Mouse (Mus musculus) spleen, adult 2 months (tissue): Measurements from ENCODE around the gene Clec16a. TPM values are rescaled to one million over a fixed set of nuclear protein-coding genes. Genes with fewer than 3 reads are reported as not detected.

Source experiments
- DNase-seq, 2 experiments: peaks; one replicate each; pipeline versions ENCODE4 v3.0.0 to v3.0.0-alpha.2; 2012 to 2021; ENCODE audit warnings: low spot score in 2 of 2, low read depth in 1 of 2
- H3K27ac ChIP-seq: fragments of 200-500 bp; 2 replicates; pipeline ENCODE4 v1.5.1; 2012; ENCODE audit warnings: low read length, inconsistent platforms; ENCODE audit not compliant: insufficient read depth
- H3K27me3 ChIP-seq: fragments of 200-500 bp; 2 replicates; pipeline ENCODE4 v1.6.1; 2012; ENCODE audit warnings: mild to moderate bottlenecking, moderate library complexity, low read length, inconsistent platforms; ENCODE audit not compliant: control insufficient read depth, insufficient read depth
- H3K36me3 ChIP-seq: fragments of 200-500 bp; 2 replicates; pipeline ENCODE4 v1.6.1; 2012; ENCODE audit warnings: mild to moderate bottlenecking, low read length, inconsistent platforms; ENCODE audit not compliant: control insufficient read depth, insufficient read depth
- H3K4me1 ChIP-seq: fragments of 200-500 bp; 2 replicates; pipeline ENCODE4 v1.6.1; 2011; ENCODE audit warnings: inconsistent platforms; ENCODE audit not compliant: control insufficient read depth, insufficient read depth, insufficient read length
- H3K4me3 ChIP-seq: fragments of 200-500 bp; 2 replicates; pipeline ENCODE4 v1.5.1; 2011; ENCODE audit warnings: mild to moderate bottlenecking, inconsistent platforms; ENCODE audit not compliant: insufficient read depth, insufficient read length; ENCODE audit errors: extremely low read depth
- CTCF ChIP-seq: fragments of 200-500 bp; IDR thresholded peaks from 2 replicates; pipeline ENCODE4 v1.5.1; 2011; ENCODE audit warnings: mild to moderate bottlenecking, inconsistent platforms; ENCODE audit not compliant: insufficient read depth, insufficient read length, insufficient replicate concordance; ENCODE audit errors: extremely low read depth
- POLR2A ChIP-seq: fragments of 200-500 bp; IDR thresholded peaks from 2 replicates; pipeline ENCODE4 v1.6.1; 2011; ENCODE audit warnings: low read depth, low read length, inconsistent platforms
- WGBS: fragments of 180-500 bp; shearing (Covaris S2); methylation state at CpG from one replicate; pipeline ENCODE4 v1.1.7; 2018; 5-methylcytosine and 5-hydroxymethylcytosine counted together
- polyA plus RNA-seq: library from polyadenylated mRNA; depleted of rRNA; stranded (reverse); fragments of >200 nt; gene quantifications from 2 replicates; pipeline ENCODE4 v1.2.3, GENCODE M21; 2012

Clec16a gene
- polyA plus RNA-seq, 1 experiment: 8.2 TPM

- Histone ChIP-seq H3K27me3 (no peaks in the 10 kb centered on the region), H3K4me1 (no peaks in the 10 kb centered on the region), H3K4me3 (no peak overlapping the region), H3K27ac (no peak overlapping the region), H3K36me3 (peaks cover 20% of the 10 kb centered on the region)
- TF ChIP-seq CTCF (no peak), POLR2A (no peak)
- DNase-seq: no peak
- 86% methylated on average over 5 of the region's 5 CpGs for WGBS
These were observed 55.0 kb downstream of the Clec16a start for GRCm38 (mm10) chr16:10599888-10600740.

GRCm38 (mm10) chr16:10607802-10608201 lies 62.7 kb downstream of the Clec16a start:
- 94% methylated on average over 3 of the region's 3 CpGs for WGBS
- no peak for DNase-seq
- H3K36me3 ChIP-seq: peaks cover 6% of the 10 kb centered on the region; the same call in 1 of the 2 replicates

DNA sequence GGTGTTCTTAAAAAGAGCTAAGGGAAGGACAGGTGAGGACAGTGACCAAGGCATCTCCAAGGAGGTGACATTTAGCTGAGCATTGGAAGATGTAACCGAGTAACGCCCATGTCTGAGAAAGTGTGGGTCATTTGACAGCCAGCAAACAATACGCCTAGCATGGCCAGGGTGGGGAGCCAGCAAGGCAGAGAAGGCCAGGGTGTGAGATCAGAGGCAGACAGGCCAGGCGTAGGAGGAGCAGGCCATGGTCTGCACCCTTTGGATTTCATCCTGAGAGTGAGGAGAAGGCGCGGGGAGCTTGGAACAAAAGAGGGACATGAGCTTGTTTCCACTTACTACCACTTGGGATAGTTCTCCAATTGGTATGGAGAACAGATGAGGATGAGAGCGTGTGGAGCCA lies 64.8 kb downstream of the Clec16a start:
- H3K4me1 ChIP-seq: no peaks in the 10 kb centered on the region
- no peaks in the 10 kb centered on the region for H3K27me3 ChIP-seq
- TF ChIP-seq CTCF (no peak), POLR2A (no peak)

More at GRCm38 (mm10) chr16:10607802-10608201, 62.7 kb downstream of the Clec16a start:
- no peak overlapping the region for H3K27ac ChIP-seq
- H3K27me3 ChIP-seq: no peaks in the 10 kb centered on the region
- no peaks in the 10 kb centered on the region for H3K4me1 ChIP-seq
- H3K4me3 ChIP-seq: no peak overlapping the region
- no peak for TF ChIP-seq CTCF
- TF ChIP-seq POLR2A: no peak

GRCm38 (mm10) chr16:10610801-10611200 lies 65.7 kb downstream of the Clec16a start:
- Histone ChIP-seq H3K4me3 (no peak overlapping the region), H3K27ac (no peak overlapping the region), H3K27me3 (no peaks in the 10 kb centered on the region), H3K36me3 (peaks cover 12% of the 10 kb centered on the region), H3K4me1 (no peaks in the 10 kb centered on the region)
- no peak for TF ChIP-seq POLR2A
- TF ChIP-seq CTCF: no peak
- WGBS: 92% methylated on average over 6 of the region's 6 CpGs
- DNase-seq: no peak

More for the DNA sequence above, 64.8 kb downstream of the Clec16a start:
- Histone ChIP-seq H3K27ac (no peak overlapping the region), H3K36me3 (peaks cover 8% of the 10 kb centered on the region; the same call in 1 of the 2 replicates), H3K4me3 (no peak overlapping the region)
- 95% methylated on average over 7 of the region's 7 CpGs for WGBS
- DNase-seq: no peak

- no peaks in the 10 kb centered on the region for H3K27me3 ChIP-seq
- no peaks in the 10 kb centered on the region for H3K4me1 ChIP-seq
- H3K27ac ChIP-seq: no peak overlapping the region
- no peak overlapping the region for H3K4me3 ChIP-seq
- DNase-seq: no peak
- H3K36me3 ChIP-seq: peaks cover 15% of the 10 kb centered on the region
- TF ChIP-seq POLR2A (no peak), CTCF (no peak)
- WGBS: 83% methylated on average over 4 of the region's 4 CpGs
These were observed 66.2 kb downstream of the Clec16a start for GRCm38 (mm10) chr16:10611306-10611705.

GRCm38 (mm10) chr16:10613996-10614395 lies 68.9 kb downstream of the Clec16a start:
- 95% methylated on average over 2 of the region's 2 CpGs for WGBS
- Histone ChIP-seq H3K36me3 (peaks cover 15% of the 10 kb centered on the region), H3K27ac (no peak overlapping the region), H3K4me3 (no peak overlapping the region), H3K4me1 (no peaks in the 10 kb centered on the region), H3K27me3 (no peaks in the 10 kb centered on the region)
- TF ChIP-seq POLR2A (no peak), CTCF (no peak)
- DNase-seq: no peak

- no peak overlapping the region for H3K27ac ChIP-seq
- H3K27me3 ChIP-seq: no peaks in the 10 kb centered on the region
- no peak for TF ChIP-seq CTCF
- TF ChIP-seq POLR2A: no peak
- no peak for DNase-seq
- H3K4me3 ChIP-seq: no peak overlapping the region
- H3K4me1 ChIP-seq: no peaks in the 10 kb centered on the region
- 85% methylated on average over 6 of the region's 6 CpGs for WGBS
- H3K36me3 ChIP-seq: peaks cover under 1% of the 10 kb centered on the region; the same call in 1 of the 2 replicates
These were observed 75.9 kb downstream of the Clec16a start for GRCm38 (mm10) chr16:10620961-10621614.
